Mouse (Mus musculus) adipocyte (in vitro differentiated cells): ENCODE measurements around the gene Blcap.
"Not testable (repeated sequence)": the region's sequence is repeated elsewhere in the genome, so short reads cannot be mapped to it uniquely, and the experiment has no call there.

Experiments used
- DNase-seq: peaks from one replicate; pipeline ENCODE4 v3.0.0-alpha.2; 2016; ENCODE audit warnings: low spot score

The Blcap gene

DNA sequence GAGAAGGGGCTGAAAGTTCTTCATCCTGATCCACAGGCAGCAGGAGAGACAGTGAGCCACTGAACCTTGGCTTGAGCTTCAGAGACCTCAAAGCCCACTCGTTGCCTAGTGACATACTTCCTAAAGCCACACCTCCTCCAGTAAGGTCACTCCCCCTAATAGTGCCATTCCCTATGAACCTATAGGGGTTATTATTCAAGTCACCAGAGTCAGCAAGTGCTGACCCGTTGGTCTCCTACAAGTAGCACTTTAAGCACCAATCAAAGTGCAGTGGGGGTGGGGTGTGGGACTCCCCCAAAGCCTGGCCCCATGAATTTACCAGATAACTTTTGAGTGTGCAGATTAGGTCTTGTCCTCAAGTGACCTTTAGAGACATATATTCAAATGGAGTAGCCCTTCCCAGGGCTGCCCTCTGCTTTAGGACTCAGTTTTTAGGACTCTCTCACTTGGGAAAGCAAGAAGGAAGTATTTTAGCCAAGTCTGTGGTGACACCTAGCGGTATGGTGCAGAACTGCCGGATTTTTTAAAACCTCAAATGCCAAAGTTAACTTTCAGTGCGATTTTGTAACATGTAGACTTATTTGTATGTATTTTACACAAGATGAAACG, at the start of gene Blcap:
Blcap (minus strand) TSS at position 51 of the 609 bp plus-strand sequence.
- peak; percentile 90 for DNase-seq

DNA sequence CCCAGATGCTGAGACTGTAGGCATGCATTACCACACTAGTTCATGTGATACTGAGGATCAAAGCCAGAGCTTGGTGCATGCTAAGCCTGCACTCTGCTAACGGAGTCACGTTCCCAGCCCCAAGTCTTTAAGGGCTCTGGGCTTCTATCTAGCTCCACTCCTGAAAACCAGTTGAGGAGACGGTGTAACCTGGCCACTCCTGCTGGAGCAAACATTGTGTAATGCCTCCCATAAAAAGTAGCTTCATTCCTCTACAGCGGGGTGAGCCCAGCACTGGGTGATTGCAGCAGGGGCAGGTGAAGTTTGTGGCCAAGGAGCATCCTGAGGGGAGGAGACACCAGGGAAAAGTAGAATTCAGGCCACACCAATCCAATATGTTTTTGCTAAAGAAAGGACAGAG, 47.3 kb upstream of the Blcap start:
- DNase-seq, result no peak

DNA sequence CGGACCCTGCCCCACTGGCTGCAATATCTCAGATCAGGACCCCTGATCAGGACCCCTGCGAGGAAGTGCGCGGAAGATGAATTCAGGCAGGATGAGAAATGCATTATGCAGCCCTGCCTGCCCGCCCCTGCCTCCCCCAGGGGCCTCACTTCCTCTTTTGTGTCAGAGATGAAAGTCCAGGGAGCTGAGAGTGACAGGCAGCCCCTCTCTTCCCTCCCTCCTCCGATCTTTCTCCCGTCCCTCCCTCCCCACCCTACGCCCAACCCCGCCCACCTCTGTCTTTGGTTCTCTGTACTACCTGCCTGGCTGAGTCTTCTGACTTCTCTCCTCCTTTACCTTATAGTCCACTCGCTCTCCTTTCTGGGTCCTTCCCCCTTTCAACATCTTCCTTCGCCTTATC, 42.9 kb upstream of the Blcap start:
- no peak for DNase-seq

DNA sequence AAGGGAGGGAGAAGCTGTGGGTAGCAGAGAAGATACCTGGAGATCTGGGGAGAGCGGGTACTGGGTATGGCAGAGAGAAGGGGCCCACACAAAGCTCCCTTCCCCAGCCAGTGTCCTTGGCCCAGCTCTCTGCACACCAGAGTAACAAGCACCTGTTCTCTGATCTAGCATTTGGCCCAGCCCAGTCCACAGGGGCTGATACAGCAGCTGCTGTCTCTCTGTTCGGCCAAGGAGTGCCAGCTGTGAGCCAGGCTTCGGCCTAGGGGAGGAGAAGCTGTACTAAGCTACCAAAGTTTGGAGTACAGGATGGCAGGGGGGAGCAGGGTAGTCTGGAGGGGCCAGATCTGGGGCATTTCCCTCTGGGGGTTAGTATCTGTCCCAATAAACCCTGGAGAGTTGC, 40.7 kb upstream of the Blcap start:
- no peak for DNase-seq

DNA sequence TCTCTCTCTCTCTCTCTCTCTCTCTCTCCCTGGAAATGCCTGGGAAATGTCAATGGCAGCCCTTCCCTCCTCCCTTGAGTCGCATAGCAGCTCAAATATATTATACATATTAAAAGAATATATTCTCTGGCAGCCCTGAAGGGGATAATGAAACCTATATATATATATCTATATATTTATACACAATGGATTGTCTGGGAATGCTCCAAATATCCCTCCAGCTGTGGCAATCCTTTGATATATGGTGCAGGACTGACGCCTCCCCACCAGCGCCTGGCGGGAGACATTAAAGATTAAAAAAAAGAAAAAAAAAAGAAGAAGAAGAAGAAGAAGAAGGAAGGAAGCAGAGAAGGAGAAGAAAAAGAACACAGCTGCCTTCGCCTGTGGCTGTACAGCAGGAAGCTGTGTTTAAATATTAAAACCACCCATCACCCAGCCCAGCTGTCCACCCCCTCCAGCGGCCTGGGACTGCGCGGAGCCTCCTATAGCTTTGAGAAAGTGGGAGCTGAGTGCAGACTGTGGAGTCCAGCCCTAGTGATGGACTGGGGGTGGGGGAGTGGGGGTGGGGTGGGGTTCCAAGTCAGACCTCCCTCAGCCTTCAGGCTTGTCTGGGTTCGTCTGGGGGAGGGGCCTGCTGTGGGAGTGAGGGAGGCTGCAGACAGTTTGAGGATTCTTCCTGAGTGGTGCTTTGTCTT, 36.6 kb upstream of the Blcap start:
- DNase-seq, result no peak

DNA sequence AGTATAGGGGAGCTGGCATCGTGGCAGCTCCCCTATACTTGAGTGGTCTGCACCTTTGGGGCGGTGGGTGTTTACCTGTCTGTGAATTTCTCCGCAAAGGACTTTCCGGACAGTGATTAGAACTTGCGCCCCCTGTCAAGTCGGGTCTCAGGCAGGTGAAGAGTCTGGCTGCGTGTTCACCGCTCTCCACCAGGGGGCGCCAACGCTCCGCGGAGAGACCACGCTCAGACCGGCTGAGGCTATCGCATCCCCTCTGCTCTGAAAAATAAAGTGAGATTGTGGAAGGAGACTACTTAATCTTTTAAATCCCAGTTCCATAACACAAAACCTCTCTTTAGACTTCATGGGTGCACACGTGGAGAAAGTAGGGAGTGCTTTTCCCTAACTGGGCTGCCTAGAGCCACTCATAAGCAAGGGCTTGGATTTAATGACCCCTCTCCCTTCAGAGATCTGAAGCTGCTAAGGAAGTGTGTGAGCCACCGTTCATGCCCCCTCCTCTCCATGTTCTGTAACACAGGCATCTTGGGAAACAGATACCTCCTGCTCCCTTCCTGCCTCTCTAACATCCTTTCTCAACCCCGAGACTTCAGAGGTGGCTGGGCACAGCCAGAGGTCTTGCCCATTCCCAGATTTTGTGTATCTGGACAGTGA, 34.1 kb upstream of the Blcap start:
- peak; percentile 59 for DNase-seq

DNA sequence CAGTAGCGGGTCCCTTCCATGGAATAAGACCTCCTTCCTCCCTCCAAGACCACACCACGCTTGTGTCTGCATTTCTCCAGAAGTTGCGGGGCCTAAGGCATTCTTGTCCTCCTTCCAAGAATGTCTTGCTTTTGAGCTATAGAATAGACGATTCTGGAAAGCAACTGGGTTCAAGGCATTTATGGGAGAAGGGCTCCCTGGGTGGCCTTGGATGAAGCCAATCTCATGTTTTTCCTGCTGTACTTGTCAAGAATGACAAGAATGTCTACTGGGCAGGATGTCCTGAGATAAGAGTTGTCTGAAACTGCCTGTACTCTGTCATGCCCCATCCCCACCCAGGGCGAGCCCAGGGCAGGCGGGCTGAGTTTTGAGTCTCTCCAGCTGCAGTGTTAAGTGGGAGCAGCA, 30.4 kb upstream of the Blcap start:
- DNase-seq, result no peak

DNA sequence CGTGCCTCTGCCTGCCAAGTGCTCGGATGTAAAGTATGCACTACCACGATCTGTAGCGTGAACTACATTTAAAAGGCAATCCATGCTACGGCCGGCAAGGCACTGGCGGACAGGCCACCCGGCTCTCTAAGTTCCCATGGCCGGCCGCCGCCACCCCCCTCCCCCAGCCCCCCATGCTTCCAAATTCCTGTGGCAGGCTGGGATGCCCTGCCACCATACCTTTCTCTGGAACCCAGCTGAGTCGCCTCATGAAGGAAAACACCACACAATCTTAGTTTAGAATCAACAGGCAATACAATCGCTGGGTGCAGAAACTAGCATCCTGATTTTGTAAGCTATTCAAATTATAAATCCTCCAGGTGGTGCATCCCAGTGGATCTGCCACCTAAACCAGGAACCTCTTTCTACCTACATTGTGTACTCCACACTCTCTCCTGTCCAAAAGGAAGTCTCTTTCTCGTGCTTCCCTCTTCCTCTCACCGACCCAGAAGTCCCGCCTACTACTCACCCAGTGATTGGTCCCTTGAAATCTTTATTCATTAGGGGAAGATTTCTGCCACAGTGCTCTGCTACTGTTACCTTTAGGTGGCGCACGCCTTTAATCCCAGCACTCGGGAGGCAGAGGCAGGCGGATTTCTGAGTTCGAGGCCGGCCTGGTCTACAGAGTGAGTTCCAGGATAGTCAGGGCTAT, 25.9 kb upstream of the Blcap start:
- DNase-seq, result no peak

DNA sequence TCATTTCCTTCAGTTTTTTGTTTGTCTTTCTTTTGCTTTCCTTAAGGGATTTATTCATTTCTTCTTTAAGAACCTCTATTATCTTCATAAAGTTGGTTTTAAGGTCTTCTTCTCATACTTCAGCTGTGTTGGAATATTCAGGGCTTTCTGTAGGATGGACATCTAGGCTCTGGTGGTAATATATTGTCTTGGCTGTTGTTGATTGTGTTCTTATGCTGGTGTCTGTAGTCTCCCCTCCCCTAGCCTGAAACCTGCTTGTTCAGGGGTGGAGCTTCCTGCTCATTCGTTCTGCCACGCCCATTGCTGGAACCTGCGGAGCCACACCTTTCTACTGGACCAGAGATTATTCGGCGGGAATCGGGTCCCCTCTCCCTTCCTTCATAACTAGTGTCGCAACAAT, 14.3 kb upstream of the Blcap start:
- not testable (repeated sequence) for DNase-seq

DNA sequence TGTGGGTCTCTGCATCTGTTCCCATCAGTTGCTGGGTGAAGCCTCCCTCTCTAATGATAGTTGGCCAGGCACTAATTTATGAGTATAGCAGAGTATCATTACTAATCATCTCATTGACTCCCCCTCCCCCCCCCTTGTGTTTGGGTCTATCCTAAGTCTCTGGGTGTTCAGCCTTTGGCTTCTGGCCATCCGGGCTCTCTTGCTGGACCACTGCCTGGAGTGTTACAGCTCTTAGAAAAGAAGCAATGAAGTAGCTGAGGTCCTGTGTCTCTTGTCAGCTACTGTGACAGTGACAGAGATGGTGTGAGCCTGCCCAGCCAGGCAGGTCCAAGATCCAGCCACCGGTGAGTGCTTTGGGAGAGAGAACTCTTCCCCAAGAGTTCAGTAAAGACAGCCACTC, 1.7 kb upstream of the Blcap start:
- DNase-seq, result no peak

DNA sequence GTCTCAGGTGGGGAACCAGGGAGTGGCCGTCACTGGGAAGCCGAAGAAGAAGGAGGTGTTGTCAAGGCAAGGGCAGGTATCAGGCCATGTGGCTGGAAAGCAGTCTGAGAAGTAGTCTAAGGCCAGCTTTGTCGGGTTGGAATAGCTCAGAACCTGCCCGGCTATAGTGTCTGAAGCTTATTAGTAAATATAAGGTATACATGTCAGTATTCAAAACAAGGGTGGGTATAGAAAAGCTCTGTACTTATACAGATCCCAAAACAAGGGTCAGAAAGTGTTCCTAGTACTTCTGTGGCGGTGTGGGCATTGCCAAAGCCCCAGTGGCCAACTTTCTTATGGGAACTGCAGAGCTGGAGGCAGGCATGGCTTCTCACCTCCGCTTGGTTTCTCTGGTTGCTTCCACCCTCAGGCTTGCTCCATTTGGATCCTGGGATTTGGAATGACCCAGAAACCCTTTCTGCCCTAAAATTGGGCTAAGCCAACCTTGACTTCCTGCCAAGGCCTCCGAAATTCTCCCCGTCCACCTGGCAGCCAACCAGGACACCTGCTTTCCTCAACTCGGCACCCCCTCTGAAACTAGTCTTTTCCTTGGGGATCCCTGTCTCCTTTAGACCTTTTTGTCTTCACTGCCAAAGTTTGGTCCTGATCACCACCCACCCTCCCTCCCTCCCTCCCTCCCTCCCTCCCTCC, 1.1 kb downstream of the Blcap start:
- DNase-seq, result no peak

DNA sequence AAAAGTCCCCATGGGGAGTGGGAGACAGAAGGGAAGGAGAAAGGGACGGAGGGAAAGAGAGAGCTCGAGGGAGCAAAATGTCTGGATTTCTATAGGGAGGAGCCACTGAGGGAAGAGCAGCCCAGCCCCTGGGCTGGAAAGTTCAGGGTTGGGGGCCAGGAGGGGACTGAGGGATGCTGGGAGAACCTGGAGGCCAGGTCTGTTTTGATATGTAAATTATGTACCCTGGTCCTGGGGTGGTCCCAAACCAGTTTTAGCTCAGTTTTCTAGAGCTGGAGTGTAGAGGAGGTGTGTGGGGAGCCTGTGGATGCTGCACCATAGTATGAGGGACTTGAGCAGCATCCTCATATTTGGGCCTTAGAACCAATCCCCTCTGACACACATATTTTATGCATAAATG, 2.2 kb downstream of the Blcap start:
- DNase-seq, result no peak

DNA sequence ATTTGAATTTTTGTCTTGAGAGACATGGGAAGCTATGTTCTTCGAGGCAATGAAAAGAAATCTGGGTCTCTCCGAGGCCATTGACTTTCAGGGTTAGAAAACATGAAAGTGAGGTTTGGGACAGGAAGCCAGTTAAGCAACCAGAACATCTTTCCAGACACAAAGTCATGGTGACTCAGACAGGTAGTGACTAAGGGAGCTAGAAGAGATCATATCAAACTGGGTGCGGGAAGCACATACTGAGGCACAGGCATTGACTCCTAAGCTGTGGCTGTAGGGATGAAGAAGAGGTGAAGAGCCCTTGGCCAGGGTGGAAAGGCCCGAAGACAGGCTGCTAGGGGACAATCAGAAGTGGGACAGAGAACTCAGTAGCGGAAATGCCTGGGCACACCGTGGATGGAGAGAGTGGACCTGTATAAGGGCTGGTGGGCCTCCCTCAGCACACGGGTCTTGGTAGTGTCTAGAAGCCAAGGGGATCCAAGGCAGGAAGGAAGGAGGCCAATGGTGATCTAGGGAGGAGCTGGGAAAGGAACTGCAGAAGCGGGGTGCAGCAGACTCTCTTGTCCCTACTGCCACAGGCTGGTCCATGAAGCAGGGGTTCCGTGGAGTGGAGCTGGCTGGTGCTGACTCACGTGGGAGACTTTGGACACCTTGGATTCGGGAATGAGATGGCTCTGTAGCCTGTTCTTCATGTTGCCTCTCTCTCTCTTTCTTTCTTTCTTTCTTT, 3.7 kb downstream of the Blcap start:
- DNase-seq, result no peak

DNA sequence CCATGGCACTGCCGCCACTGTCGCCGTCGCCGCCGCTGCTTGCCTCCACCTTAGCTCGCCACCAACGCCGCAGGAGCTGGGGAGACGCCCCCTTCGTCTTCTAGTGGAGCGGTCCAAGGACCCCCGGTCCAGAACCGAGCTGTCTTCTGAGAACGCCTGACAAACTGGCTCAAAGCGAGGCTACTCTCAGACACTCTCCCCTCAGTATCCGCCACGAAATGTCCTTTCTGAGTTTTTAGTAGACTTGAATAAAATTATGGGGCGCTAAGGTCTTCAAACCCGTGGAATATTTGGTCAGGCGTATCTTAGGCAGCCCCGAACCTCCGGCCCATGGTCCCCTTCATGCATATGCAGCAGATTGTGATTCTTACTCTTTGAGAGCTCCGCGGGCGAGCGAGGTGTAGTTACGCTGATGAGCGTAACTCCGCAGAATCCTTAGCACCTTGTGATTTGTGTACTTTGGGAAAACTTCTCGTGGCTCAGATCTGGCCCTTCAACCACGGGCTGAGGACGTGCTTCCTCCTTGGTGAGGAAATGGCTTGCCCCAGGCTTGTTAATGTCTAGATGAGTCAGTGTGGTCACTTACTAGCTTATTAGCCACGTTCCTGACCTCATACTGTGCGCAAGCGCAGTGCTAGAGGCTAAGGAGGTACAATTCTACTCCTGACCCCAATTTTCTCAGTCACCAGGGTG, 4.7 kb downstream of the Blcap start:
- peak; percentile 92 for DNase-seq

DNA sequence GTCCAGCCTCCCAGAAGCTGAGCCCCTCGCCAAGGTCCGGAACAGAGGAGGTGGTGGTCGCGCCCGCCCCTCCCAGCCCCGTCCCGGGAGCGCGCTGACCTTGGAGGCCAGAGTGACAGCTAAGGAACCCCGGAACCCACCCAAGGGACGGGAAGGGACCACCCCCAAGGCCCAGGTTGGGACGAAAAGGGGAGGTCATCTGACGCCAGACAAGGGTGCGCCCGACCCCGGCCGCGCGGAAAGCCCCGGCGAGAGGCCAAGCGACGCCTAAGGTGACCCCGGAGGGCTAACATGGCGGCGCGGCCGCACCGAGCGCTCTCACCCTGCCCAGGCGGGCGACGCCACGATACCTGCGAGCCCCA, 5.2 kb downstream of the Blcap start:
- no peak for DNase-seq

DNA sequence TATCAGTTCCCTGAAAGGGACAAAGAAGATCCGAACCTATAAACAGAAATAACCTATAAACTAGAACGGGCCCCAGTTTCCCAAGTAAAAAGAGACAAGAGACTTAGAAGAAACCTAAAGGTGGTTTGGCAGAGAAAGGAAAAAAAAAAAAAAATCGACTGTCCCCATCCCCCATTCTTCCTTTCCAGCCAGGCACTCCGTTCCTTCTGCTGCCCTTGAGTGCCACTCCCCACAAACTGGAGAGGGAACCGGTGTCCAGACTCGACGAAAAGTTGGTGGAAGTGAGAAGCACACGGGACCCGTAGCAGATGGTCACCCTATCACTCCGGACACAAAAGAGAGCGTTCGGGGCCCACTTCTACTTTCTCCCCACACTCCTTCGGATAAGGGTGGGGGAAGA, 5.6 kb downstream of the Blcap start:
- peak; percentile 69 for DNase-seq

DNA sequence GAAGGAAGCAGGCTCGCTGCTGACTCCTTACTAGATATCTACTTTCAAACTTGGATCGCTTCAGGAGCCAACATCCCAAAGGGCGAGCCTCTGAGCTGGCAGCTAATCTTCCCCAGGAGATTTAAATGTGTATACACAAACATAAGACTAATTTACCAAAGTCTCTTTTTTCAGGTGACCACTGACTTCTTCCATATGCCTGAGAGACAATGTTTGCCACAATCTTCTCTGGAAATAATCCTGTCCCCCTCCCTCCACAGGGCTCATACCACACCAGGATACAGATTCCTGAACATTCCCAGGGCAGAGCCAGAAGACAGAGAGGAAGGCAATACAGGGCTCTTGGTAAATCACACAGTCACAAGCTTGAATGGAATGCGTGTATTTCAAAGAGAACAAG, 6.4 kb downstream of the Blcap start:
- DNase-seq, result peak; percentile 52

DNA sequence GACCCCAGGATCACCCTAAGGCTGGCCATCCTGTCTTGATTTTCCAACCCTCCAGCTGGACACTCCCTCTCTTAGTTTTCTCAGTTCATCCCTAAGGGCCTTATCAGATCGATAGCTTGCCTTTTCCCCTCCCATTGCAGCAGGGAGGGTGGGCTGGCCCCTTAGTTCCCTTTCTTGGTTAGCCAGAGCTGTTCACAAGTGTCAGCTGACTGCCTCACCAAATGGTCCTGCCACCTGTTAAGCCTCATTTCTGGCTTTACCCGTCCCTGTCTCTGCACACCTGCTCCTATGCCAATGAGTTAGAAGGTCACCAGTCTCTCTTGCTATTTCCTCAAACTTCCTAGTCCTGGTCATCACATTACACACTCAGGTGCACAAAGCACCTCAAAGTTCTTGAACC, 8.0 kb downstream of the Blcap start:
- DNase-seq, result no peak

DNA sequence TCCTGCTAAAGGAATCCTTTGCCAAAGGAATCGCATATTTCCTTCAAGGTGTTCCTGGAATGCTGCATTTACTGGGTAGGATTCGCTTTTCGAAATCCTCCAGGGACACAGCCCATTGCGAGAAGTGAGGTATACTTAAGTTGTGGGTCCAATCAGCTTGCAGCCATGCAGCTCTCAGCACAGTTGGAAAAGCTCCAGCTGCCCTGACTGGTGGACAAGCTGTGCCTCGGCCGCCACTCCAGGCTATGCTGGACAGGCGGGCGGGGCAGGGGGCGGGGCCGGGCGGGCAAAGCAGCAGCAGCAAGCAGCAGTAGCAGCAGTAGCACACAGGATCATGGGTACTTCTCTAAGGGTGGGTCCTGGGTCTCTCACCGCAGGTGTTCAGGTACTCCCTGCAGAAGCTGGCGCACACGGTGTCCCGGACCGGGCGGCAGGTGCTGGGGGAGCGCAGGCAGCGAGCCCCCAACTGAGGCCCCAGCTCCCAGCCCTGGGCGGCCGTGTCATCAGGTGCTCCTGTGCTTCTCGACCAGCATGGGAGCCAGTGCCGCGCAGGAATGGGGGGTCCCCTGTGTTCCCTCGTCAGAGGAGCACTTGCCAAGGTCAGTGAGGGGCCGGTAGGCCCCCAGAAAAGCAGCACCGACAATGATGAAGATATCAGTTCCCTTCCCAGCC, 9.8 kb downstream of the Blcap start:
- peak; percentile 62 for DNase-seq

DNA sequence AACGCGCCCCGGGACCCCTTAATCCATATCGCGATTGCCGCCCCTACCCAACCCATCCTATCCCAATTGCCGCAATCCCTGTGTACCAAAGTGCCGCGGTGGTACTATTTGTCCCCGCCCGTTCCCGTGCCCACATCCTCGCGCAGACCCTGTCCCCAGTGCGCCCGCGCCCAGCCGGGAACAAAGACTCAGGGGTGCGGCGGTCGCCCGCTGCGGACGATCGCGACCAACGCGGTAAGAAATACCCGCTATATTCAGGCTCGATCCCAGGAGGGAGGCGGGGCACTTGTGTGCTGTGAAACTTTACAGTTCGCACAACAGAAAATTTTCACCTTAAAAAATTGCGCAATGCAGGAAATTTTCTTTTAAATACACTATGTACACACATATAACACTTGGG, 10.8 kb downstream of the Blcap start:
- no peak for DNase-seq

DNA sequence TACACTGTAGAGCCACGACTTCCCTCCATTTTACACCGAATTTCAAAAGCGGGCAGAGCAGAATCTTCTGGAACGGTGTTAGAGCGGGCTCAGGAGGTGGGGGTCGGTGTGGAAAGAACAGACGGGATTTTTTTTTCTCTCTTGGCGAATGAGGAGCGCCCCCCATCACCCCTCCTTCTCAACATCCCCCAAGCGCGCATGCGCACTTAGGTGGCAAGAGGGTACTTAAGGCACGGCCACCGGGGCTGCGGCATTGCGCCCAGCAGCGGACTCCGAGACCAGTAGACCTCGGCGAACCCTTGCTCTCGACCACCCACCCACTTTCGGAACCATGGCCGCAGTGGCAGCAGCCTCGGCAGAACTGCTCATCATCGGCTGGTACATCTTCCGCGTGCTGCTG, 11.2 kb downstream of the Blcap start, which contains the start of gene Nnat:
Nnat (plus strand) TSS at position 221 of the 400 bp plus-strand sequence.
- DNase-seq, result no peak
